Mouse (Mus musculus): ENCODE data around the gene Ocln.

Ocln gene

GRCm38 (mm10) chr13:100552369-100553041 lies at the start of gene Ocln:
Gene Ocln (minus strand): TSS chr13:100552718.
- peak; percentile 37 for DNase-seq

- no peak for DNase-seq
These were observed 48.5 kb upstream of the Ocln start for GRCm38 (mm10) chr13:100601034-100601433.

GRCm38 (mm10) chr13:100600317-100600716 lies 47.8 kb upstream of the Ocln start:
- no peak for DNase-seq

- DNase-seq, result no peak
These were observed 44.8 kb upstream of the Ocln start for GRCm38 (mm10) chr13:100597284-100597683.

GRCm38 (mm10) chr13:100595552-100595885 lies 43.0 kb upstream of the Ocln start:
- no peak for DNase-seq

GRCm38 (mm10) chr13:100594838-100595551 lies 42.5 kb upstream of the Ocln start:
- no peak for DNase-seq

- DNase-seq, result peak; percentile 20
These were observed 41.7 kb upstream of the Ocln start for GRCm38 (mm10) chr13:100594041-100594792.

GRCm38 (mm10) chr13:100588646-100589045 lies 36.1 kb upstream of the Ocln start:
- DNase-seq, result no peak

GRCm38 (mm10) chr13:100582144-100582543 lies 29.6 kb upstream of the Ocln start:
- DNase-seq, result no peak

- no peak for DNase-seq
These were observed 29.2 kb upstream of the Ocln start for GRCm38 (mm10) chr13:100581701-100582100.

GRCm38 (mm10) chr13:100579951-100580350 lies 27.4 kb upstream of the Ocln start:
- DNase-seq, result no peak

GRCm38 (mm10) chr13:100579220-100579619 lies 26.7 kb upstream of the Ocln start:
- no peak for DNase-seq

GRCm38 (mm10) chr13:100575950-100576349 lies 23.4 kb upstream of the Ocln start:
- no peak for DNase-seq

- DNase-seq, result no peak
These were observed 18.2 kb upstream of the Ocln start for GRCm38 (mm10) chr13:100570713-100571112.

GRCm38 (mm10) chr13:100568359-100568758 lies 15.8 kb upstream of the Ocln start:
- DNase-seq, result no peak

GRCm38 (mm10) chr13:100559449-100559848 lies 6.9 kb upstream of the Ocln start:
- DNase-seq, result no peak

GRCm38 (mm10) chr13:100557011-100557410 lies 4.5 kb upstream of the Ocln start:
- no peak for DNase-seq

GRCm38 (mm10) chr13:100553042-100553437 lies 522 bp upstream of the Ocln start:
- peak; percentile 5 for DNase-seq

- DNase-seq, result peak; percentile 10
These were observed 529 bp downstream of the Ocln start for GRCm38 (mm10) chr13:100552009-100552368.

- peak; percentile 10 for DNase-seq
These were observed 1.0 kb downstream of the Ocln start for GRCm38 (mm10) chr13:100551371-100552008.

GRCm38 (mm10) chr13:100547269-100547668 lies 5.2 kb downstream of the Ocln start:
- DNase-seq, result no peak

GRCm38 (mm10) chr13:100545510-100545909 lies 7.0 kb downstream of the Ocln start:
- DNase-seq, result no peak

GRCm38 (mm10) chr13:100544220-100544662 lies 8.3 kb downstream of the Ocln start:
- DNase-seq, result no peak

Measured in right cerebral cortex, postnatal 25 days (tissue).